Mouse (Mus musculus): Measurements from ENCODE around the gene Msi2. TPM values are rescaled to one million over a fixed set of nuclear protein-coding genes. Genes with fewer than 3 reads are reported as not detected.

Msi2 gene
- polyA plus RNA-seq, 1 experiment from 2014 or later, result 33.1 TPM

- 80% methylated on average over 5 of the region's 5 CpGs for WGBS
- Histone ChIP-seq H3K9me3 (ENCODE audit: control insufficient read depth, low read length) (no peaks in the 10 kb centered on the region), H3K36me3 (ENCODE audit: control insufficient read depth, insufficient read depth, low read length) (no peaks in the 10 kb centered on the region), H3K4me3 (replicated peaks; ENCODE audit: low read depth, low read length) (no peak overlapping the region), H3K4me1 (ENCODE audit: control insufficient read depth, insufficient read depth, low read length) (peaks cover 23% of the 10 kb centered on the region), H3K4me2 (ENCODE audit: low read length) (no peak overlapping the region), H3K27ac (replicated peaks; ENCODE audit: low read depth, low read length) (no peak overlapping the region), H3K9ac (replicated peaks; ENCODE audit: low read length) (no peak overlapping the region), H3K27me3 (ENCODE audit: control insufficient read depth, insufficient read depth, low read length) (no peaks in the 10 kb centered on the region)
- ATAC-seq (ENCODE audit: low FRiP score, low TSS enrichment), result no peak
- no peak for DNase-seq
Observed at GRCm38 (mm10) chr11:88495759-88496158, 222.6 kb downstream of the Msi2 start.

GRCm38 (mm10) chr11:88495018-88495417 lies 223.3 kb downstream of the Msi2 start:
- Histone ChIP-seq H3K36me3 (ENCODE audit: control insufficient read depth, insufficient read depth, low read length) (no peaks in the 10 kb centered on the region), H3K4me3 (replicated peaks; ENCODE audit: low read depth, low read length) (no peak overlapping the region), H3K9me3 (ENCODE audit: control insufficient read depth, low read length) (no peaks in the 10 kb centered on the region), H3K27me3 (ENCODE audit: control insufficient read depth, insufficient read depth, low read length) (no peaks in the 10 kb centered on the region), H3K4me1 (ENCODE audit: control insufficient read depth, insufficient read depth, low read length) (peaks cover 29% of the 10 kb centered on the region), H3K4me2 (ENCODE audit: low read length) (no peak overlapping the region), H3K27ac (replicated peaks; ENCODE audit: low read depth, low read length) (no peak overlapping the region), H3K9ac (replicated peaks; ENCODE audit: low read length) (no peak overlapping the region)
- DNase-seq (no peak), ATAC-seq (ENCODE audit: low FRiP score, low TSS enrichment) (no peak)
- WGBS, result 89% methylated on average over 3 of the region's 3 CpGs

GRCm38 (mm10) chr11:88493795-88494559 lies 224.3 kb downstream of the Msi2 start:
- Histone ChIP-seq H3K4me2 (ENCODE audit: low read length) (no peak overlapping the region), H3K4me1 (ENCODE audit: control insufficient read depth, insufficient read depth, low read length) (peaks cover 39% of the 10 kb centered on the region), H3K27ac (replicated peaks; ENCODE audit: low read depth, low read length) (no peak overlapping the region), H3K36me3 (ENCODE audit: control insufficient read depth, insufficient read depth, low read length) (no peaks in the 10 kb centered on the region), H3K27me3 (ENCODE audit: control insufficient read depth, insufficient read depth, low read length) (no peaks in the 10 kb centered on the region), H3K9me3 (ENCODE audit: control insufficient read depth, low read length) (no peaks in the 10 kb centered on the region), H3K9ac (replicated peaks; ENCODE audit: low read length) (no peak overlapping the region), H3K4me3 (replicated peaks; ENCODE audit: low read depth, low read length) (no peak overlapping the region)
- WGBS, result 89% methylated on average over 18 of the region's 18 CpGs
- DNase-seq (no peak), ATAC-seq (ENCODE audit: low FRiP score, low TSS enrichment) (no peak)

- H3K9me3 ChIP-seq (ENCODE audit: control insufficient read depth, low read length), result no peaks in the 10 kb centered on the region
- 90% methylated on average over 2 of the region's 2 CpGs for WGBS
- peaks cover 39% of the 10 kb centered on the region for H3K4me1 ChIP-seq (ENCODE audit: control insufficient read depth, insufficient read depth, low read length)
- no peaks in the 10 kb centered on the region for H3K36me3 ChIP-seq (ENCODE audit: control insufficient read depth, insufficient read depth, low read length)
- 0 out of 2 replicates have a peak overlapping the region, but pooled peaks have one; percentile 41 for H3K27ac ChIP-seq (replicated peaks; ENCODE audit: low read depth, low read length)
- H3K9ac ChIP-seq (replicated peaks; ENCODE audit: low read length), result no peak overlapping the region
- no peak overlapping the region for H3K4me2 ChIP-seq (ENCODE audit: low read length)
- ATAC-seq (ENCODE audit: low FRiP score, low TSS enrichment) (no peak), DNase-seq (no peak)
- H3K4me3 ChIP-seq (replicated peaks; ENCODE audit: low read depth, low read length), result no peak overlapping the region
- no peaks in the 10 kb centered on the region for H3K27me3 ChIP-seq (ENCODE audit: control insufficient read depth, insufficient read depth, low read length)
Observed at GRCm38 (mm10) chr11:88492585-88492984, 225.7 kb downstream of the Msi2 start.

GRCm38 (mm10) chr11:88489985-88490384 lies 228.3 kb downstream of the Msi2 start:
- Histone ChIP-seq H3K27ac (replicated peaks; ENCODE audit: low read depth, low read length) (peak overlapping the region; percentile 70), H3K36me3 (ENCODE audit: control insufficient read depth, insufficient read depth, low read length) (no peaks in the 10 kb centered on the region), H3K9ac (replicated peaks; ENCODE audit: low read length) (no peak overlapping the region), H3K4me3 (replicated peaks; ENCODE audit: low read depth, low read length) (no peak overlapping the region), H3K9me3 (ENCODE audit: control insufficient read depth, low read length) (no peaks in the 10 kb centered on the region), H3K27me3 (ENCODE audit: control insufficient read depth, insufficient read depth, low read length) (no peaks in the 10 kb centered on the region), H3K4me2 (ENCODE audit: low read length) (no peak overlapping the region), H3K4me1 (ENCODE audit: control insufficient read depth, insufficient read depth, low read length) (peaks cover 48% of the 10 kb centered on the region)
- no peak for ATAC-seq (ENCODE audit: low FRiP score, low TSS enrichment)
- no peak for DNase-seq
- WGBS, result 85% methylated on average over 4 of the region's 4 CpGs

GRCm38 (mm10) chr11:88488941-88489724 lies 229.2 kb downstream of the Msi2 start:
- Histone ChIP-seq H3K9me3 (ENCODE audit: control insufficient read depth, low read length) (no peaks in the 10 kb centered on the region), H3K4me2 (ENCODE audit: low read length) (no peak overlapping the region), H3K9ac (replicated peaks; ENCODE audit: low read length) (no peak overlapping the region), H3K36me3 (ENCODE audit: control insufficient read depth, insufficient read depth, low read length) (no peaks in the 10 kb centered on the region), H3K27me3 (ENCODE audit: control insufficient read depth, insufficient read depth, low read length) (no peaks in the 10 kb centered on the region), H3K4me1 (ENCODE audit: control insufficient read depth, insufficient read depth, low read length) (peaks cover 56% of the 10 kb centered on the region), H3K4me3 (replicated peaks; ENCODE audit: low read depth, low read length) (no peak overlapping the region), H3K27ac (replicated peaks; ENCODE audit: low read depth, low read length) (peak overlapping the region; percentile 70)
- 52% methylated on average over 17 of the region's 17 CpGs for WGBS
- peak; percentile 61 for DNase-seq
- no peak for ATAC-seq (ENCODE audit: low FRiP score, low TSS enrichment)

GRCm38 (mm10) chr11:88488175-88488940 lies 230.0 kb downstream of the Msi2 start:
- Histone ChIP-seq H3K9ac (replicated peaks; ENCODE audit: low read length) (no peak overlapping the region), H3K4me1 (ENCODE audit: control insufficient read depth, insufficient read depth, low read length) (peaks cover 61% of the 10 kb centered on the region), H3K9me3 (ENCODE audit: control insufficient read depth, low read length) (no peaks in the 10 kb centered on the region), H3K27me3 (ENCODE audit: control insufficient read depth, insufficient read depth, low read length) (no peaks in the 10 kb centered on the region), H3K27ac (replicated peaks; ENCODE audit: low read depth, low read length) (peak overlapping the region; percentile 70), H3K4me3 (replicated peaks; ENCODE audit: low read depth, low read length) (no peak overlapping the region), H3K36me3 (ENCODE audit: control insufficient read depth, insufficient read depth, low read length) (no peaks in the 10 kb centered on the region), H3K4me2 (ENCODE audit: low read length) (no peak overlapping the region)
- DNase-seq, result peak; percentile 61
- ATAC-seq (ENCODE audit: low FRiP score, low TSS enrichment), result no peak
- 46% methylated on average over 13 of the region's 13 CpGs for whole genome bisulfite sequencing

GRCm38 (mm10) chr11:88485987-88486386 lies 232.3 kb downstream of the Msi2 start:
- WGBS, result 48% methylated on average over 1 of the region's 1 CpGs
- DNase-seq, result no peak
- H3K4me2 ChIP-seq (ENCODE audit: low read length), result no peak overlapping the region
- no peak overlapping the region for H3K9ac ChIP-seq (replicated peaks; ENCODE audit: low read length)
- no peaks in the 10 kb centered on the region for H3K27me3 ChIP-seq (ENCODE audit: control insufficient read depth, insufficient read depth, low read length)
- H3K4me3 ChIP-seq (replicated peaks; ENCODE audit: low read depth, low read length), result no peak overlapping the region
- H3K4me1 ChIP-seq (ENCODE audit: control insufficient read depth, insufficient read depth, low read length), result peaks cover 75% of the 10 kb centered on the region
- H3K36me3 ChIP-seq (ENCODE audit: control insufficient read depth, insufficient read depth, low read length), result no peaks in the 10 kb centered on the region
- peak overlapping the region; percentile 64; the same call in 1 of the 2 replicates for H3K27ac ChIP-seq (replicated peaks; ENCODE audit: low read depth, low read length)
- ATAC-seq (ENCODE audit: low FRiP score, low TSS enrichment), result no peak
- no peaks in the 10 kb centered on the region for H3K9me3 ChIP-seq (ENCODE audit: control insufficient read depth, low read length)
